8 mouse cellular contexts compared by ENCODE assay signal in genomic region chr5:31094799-31095691, GRCm38 (mm10). TPM values are rescaled to one million over a fixed set of nuclear protein-coding genes. Genes with fewer than 3 reads are reported as not detected.
DNase-seq lines count a peak whose midpoint lies in the region; ATAC-seq and TF ChIP-seq lines count a peak whose summit lies in the region.
"Had no signal": no experiment of that assay in that cellular context is flagged by ENCODE, and none has a peak within 500 bp of the region (broad histone marks: within the 10 kb centered on the region; RNA-seq: fewer than 3 reads in every experiment).

No protein-coding gene starts in this region.

- peak; percentile 81 for DNase-seq in MN1 (ENCODE audit: low spot score)
- peak; percentile 34 for DNase-seq in brain, embryonic 14.5 days (ENCODE audit: low read depth)
- DNase-seq in heart, adult 11 months = peak; percentile 98
- peak; percentile 38 for DNase-seq in midbrain, postnatal 0 days (ENCODE audit: low spot score)
- DNase-seq in stomach, postnatal 0 days (ENCODE audit: low spot score) = peak; percentile 46

- H3K4me2 ChIP-seq in intestine, embryonic 15.5 days (replicated peaks) = peak overlapping the region; percentile 89
- peak overlapping the region; percentile 64 for H3K4me2 ChIP-seq in liver, embryonic 12.5 days
- peak overlapping the region; percentile 25 for H3K4me2 ChIP-seq in midbrain, postnatal 0 days (ENCODE audit: low read depth, low read length, poor library complexity, severe bottlenecking)
- H3K4me2 ChIP-seq in stomach, postnatal 0 days (replicated peaks; ENCODE audit: low read depth) = peak overlapping the region; percentile 47

- TF ChIP-seq EP300 in stomach, postnatal 0 days (optimal IDR thresholded peaks at IDR 0.05) = no peak

- H3K27me3 ChIP-seq in intestine, embryonic 15.5 days (replicated peaks) = peaks cover 83% of the 10 kb centered on the region
- peaks cover 99% of the 10 kb centered on the region for H3K27me3 ChIP-seq in liver, embryonic 12.5 days (replicated peaks)
- H3K27me3 ChIP-seq in midbrain, postnatal 0 days (ENCODE audit: insufficient read depth, low read length) = peaks cover 60% of the 10 kb centered on the region
- peaks cover 31% of the 10 kb centered on the region for H3K27me3 ChIP-seq in stomach, postnatal 0 days (ENCODE audit: control insufficient read depth, insufficient read depth, low read length)

- under 1% methylated on average over 59 of the region's 59 CpGs for WGBS in intestine, embryonic 15.5 days
- 1% methylated on average over 59 of the region's 59 CpGs for WGBS in liver, embryonic 12.5 days (ENCODE audit: insufficient replicate concordance)
- under 1% methylated on average over 58 of the region's 59 CpGs for WGBS in midbrain, postnatal 0 days
- WGBS in stomach, postnatal 0 days = under 1% methylated on average over 59 of the region's 59 CpGs

- H3K4me1 ChIP-seq in intestine, embryonic 15.5 days (replicated peaks) = peaks cover 31% of the 10 kb centered on the region
- H3K4me1 ChIP-seq in liver, embryonic 12.5 days = peaks cover 29% of the 10 kb centered on the region
- H3K4me1 ChIP-seq in midbrain, postnatal 0 days (ENCODE audit: insufficient read depth, low read length) = peaks cover 4% of the 10 kb centered on the region; the same call in 1 of the 2 replicates
- peaks cover 4% of the 10 kb centered on the region for H3K4me1 ChIP-seq in stomach, postnatal 0 days (replicated peaks; ENCODE audit: control insufficient read depth, insufficient read depth)

- H3K36me3 ChIP-seq in intestine, embryonic 15.5 days = no peaks in the 10 kb centered on the region
- H3K36me3 ChIP-seq in liver, embryonic 12.5 days = no peaks in the 10 kb centered on the region
- H3K36me3 ChIP-seq in midbrain, postnatal 0 days (ENCODE audit: insufficient read depth, low read length) = no peaks in the 10 kb centered on the region
- no peaks in the 10 kb centered on the region for H3K36me3 ChIP-seq in stomach, postnatal 0 days (ENCODE audit: control insufficient read depth, insufficient read depth, low read length)

- no peaks in the 10 kb centered on the region for H3K9me3 ChIP-seq in intestine, embryonic 15.5 days
- no peaks in the 10 kb centered on the region for H3K9me3 ChIP-seq in liver, embryonic 12.5 days (replicated peaks)
- no peaks in the 10 kb centered on the region for H3K9me3 ChIP-seq in midbrain, postnatal 0 days (ENCODE audit: low read length)
- no peaks in the 10 kb centered on the region for H3K9me3 ChIP-seq in stomach, postnatal 0 days (ENCODE audit: control insufficient read depth, low read length)

- ATAC-seq in intestine, embryonic 15.5 days = 0 out of 2 replicates have a peak, but pooled peaks have one; percentile 24
- ATAC-seq in liver, embryonic 12.5 days = 0 out of 2 replicates have a peak, but pooled peaks have one; percentile 28
- ATAC-seq in midbrain, postnatal 0 days (ENCODE audit: low FRiP score) = no peak
- ATAC-seq in stomach, postnatal 0 days (ENCODE audit: low FRiP score, low TSS enrichment) = peak; percentile 31; the same call in 1 of the 2 replicates

- no peak overlapping the region for H3K27ac ChIP-seq in intestine, embryonic 15.5 days
- no peak overlapping the region for H3K27ac ChIP-seq in liver, embryonic 12.5 days
- no peak overlapping the region for H3K27ac ChIP-seq in midbrain, postnatal 0 days (ENCODE audit: low read depth, low read length)
- H3K27ac ChIP-seq in stomach, postnatal 0 days (replicated peaks) = no peak overlapping the region

- 0 out of 2 replicates have a peak overlapping the region, but pooled peaks have one; percentile 32 for H3K9ac ChIP-seq in intestine, embryonic 15.5 days
- H3K9ac ChIP-seq in liver, embryonic 12.5 days = no peak overlapping the region
- no peak overlapping the region for H3K9ac ChIP-seq in midbrain, postnatal 0 days (replicated peaks; ENCODE audit: low read length, poor library complexity, severe bottlenecking)
- H3K9ac ChIP-seq in stomach, postnatal 0 days (ENCODE audit: low read length) = no peak overlapping the region

- TF ChIP-seq POLR2A in brain, embryonic 14.5 days (IDR thresholded peaks at IDR 0.05; ENCODE audit: borderline replicate concordance, extremely low read depth, insufficient read depth, insufficient read length, poor library complexity, severe bottlenecking) = no peak

- H3K4me3 ChIP-seq in intestine, embryonic 15.5 days (replicated peaks) = peak overlapping the region; percentile 29
- peak overlapping the region; percentile 40 for H3K4me3 ChIP-seq in liver, embryonic 12.5 days
- H3K4me3 ChIP-seq in midbrain, postnatal 0 days (ENCODE audit: low read depth, low read length) = peak overlapping the region; percentile 12
- H3K4me3 ChIP-seq in stomach, postnatal 0 days (ENCODE audit: low read depth, low read length) = peak overlapping the region; percentile 31

- no peak for TF ChIP-seq CTCF in brain, embryonic 14.5 days (IDR thresholded peaks at IDR 0.05; ENCODE audit: borderline replicate concordance, extremely low read depth, insufficient read depth, insufficient read length)
- TF ChIP-seq CTCF in midbrain, postnatal 0 days (IDR thresholded peaks at IDR 0.05) = peak; percentile 3
- peak; percentile 41 for TF ChIP-seq CTCF in stomach, postnatal 0 days (IDR thresholded peaks at IDR 0.05; ENCODE audit: low read depth)

RNA-seq across cellular contexts. Expression of gene Dnajc5g, which starts 11.0 kb away (rescaled TPM):
- not detected in 2 replicates for polyA plus RNA-seq in brain, embryonic 14.5 days (2012; rRNA removed)
- not detected in 2 replicates for polyA plus RNA-seq in intestine, embryonic 15.5 days (2015; fragmentation: Nextera tagmentation; extraction: Ambion mirVana)
- not detected in 2 replicates for polyA plus RNA-seq in liver, embryonic 12.5 days (2016; fragmentation: Nextera tagmentation; extraction: Ambion mirVana)
- total RNA-seq in midbrain, postnatal 0 days (2014; rRNA removed) = not detected in 2 replicates
- not detected in 2 replicates for polyA plus RNA-seq in midbrain, postnatal 0 days (2015; fragmentation: Nextera tagmentation; extraction: Ambion mirVana)
- not detected in 2 replicates for polyA plus RNA-seq in stomach, postnatal 0 days (2015; fragmentation: Nextera tagmentation; extraction: Ambion mirVana)
- polyA plus RNA-seq: large intestine, adult 2 months had no signal

RNA-seq across cellular contexts. Expression of gene Slc30a3, which starts 13.0 kb away (rescaled TPM):
- polyA plus RNA-seq in brain, embryonic 14.5 days (2012; rRNA removed) = 21.2 and 31.6 TPM in 2 replicates
- 0.26 and 0.34 TPM in 2 replicates for polyA plus RNA-seq in intestine, embryonic 15.5 days (2015; fragmentation: Nextera tagmentation; extraction: Ambion mirVana)
- 0.26 and 0.48 TPM in 2 replicates for polyA plus RNA-seq in liver, embryonic 12.5 days (2016; fragmentation: Nextera tagmentation; extraction: Ambion mirVana)
- 19.3 and 24.1 TPM in 2 replicates for total RNA-seq in midbrain, postnatal 0 days (2014; rRNA removed)
- polyA plus RNA-seq in midbrain, postnatal 0 days (2015; fragmentation: Nextera tagmentation; extraction: Ambion mirVana) = 14.0 and 20.6 TPM in 2 replicates
- polyA plus RNA-seq in stomach, postnatal 0 days (2015; fragmentation: Nextera tagmentation; extraction: Ambion mirVana) = 0.11 TPM in 1 of 2 replicates, not detected in the other

RNA-seq across cellular contexts. Expression of gene Trim54, which starts 21.5 kb away (rescaled TPM):
- 0.05 TPM in 1 of 2 replicates, not detected in the other for polyA plus RNA-seq in brain, embryonic 14.5 days (2012; rRNA removed)
- not detected in 2 replicates for polyA plus RNA-seq in intestine, embryonic 15.5 days (2015; fragmentation: Nextera tagmentation; extraction: Ambion mirVana)
- polyA plus RNA-seq in liver, embryonic 12.5 days (2016; fragmentation: Nextera tagmentation; extraction: Ambion mirVana) = 0.12 TPM in 1 of 2 replicates, not detected in the other
- total RNA-seq in midbrain, postnatal 0 days (2014; rRNA removed) = 0.33 TPM in 1 of 2 replicates, not detected in the other
- polyA plus RNA-seq in midbrain, postnatal 0 days (2015; fragmentation: Nextera tagmentation; extraction: Ambion mirVana) = not detected in 2 replicates
- polyA plus RNA-seq in stomach, postnatal 0 days (2015; fragmentation: Nextera tagmentation; extraction: Ambion mirVana) = 0.06 TPM in 1 of 2 replicates, not detected in the other

RNA-seq across cellular contexts. Expression of gene Cad, which starts 40.5 kb away (rescaled TPM):
- 33.8 and 34.0 TPM in 2 replicates for polyA plus RNA-seq in brain, embryonic 14.5 days (2012; rRNA removed)
- polyA plus RNA-seq in intestine, embryonic 15.5 days (2015; fragmentation: Nextera tagmentation; extraction: Ambion mirVana) = 24.2 and 25.2 TPM in 2 replicates
- polyA plus RNA-seq in liver, embryonic 12.5 days (2016; fragmentation: Nextera tagmentation; extraction: Ambion mirVana) = 43.6 and 44.5 TPM in 2 replicates
- 39.5 and 44.8 TPM in 2 replicates for total RNA-seq in midbrain, postnatal 0 days (2014; rRNA removed)
- polyA plus RNA-seq in midbrain, postnatal 0 days (2015; fragmentation: Nextera tagmentation; extraction: Ambion mirVana) = 6.7 and 7.8 TPM in 2 replicates
- 4.9 and 6.1 TPM in 2 replicates for polyA plus RNA-seq in stomach, postnatal 0 days (2015; fragmentation: Nextera tagmentation; extraction: Ambion mirVana)

RNA-seq across cellular contexts. Expression of gene Ucn, which starts 43.6 kb away (rescaled TPM):
- not detected in 2 replicates for polyA plus RNA-seq in brain, embryonic 14.5 days (2012; rRNA removed)
- polyA plus RNA-seq in intestine, embryonic 15.5 days (2015; fragmentation: Nextera tagmentation; extraction: Ambion mirVana) = not detected in 2 replicates
- not detected in 2 replicates for polyA plus RNA-seq in liver, embryonic 12.5 days (2016; fragmentation: Nextera tagmentation; extraction: Ambion mirVana)
- total RNA-seq in midbrain, postnatal 0 days (2014; rRNA removed) = not detected in 2 replicates
- polyA plus RNA-seq in midbrain, postnatal 0 days (2015; fragmentation: Nextera tagmentation; extraction: Ambion mirVana) = not detected in 2 replicates
- polyA plus RNA-seq in stomach, postnatal 0 days (2015; fragmentation: Nextera tagmentation; extraction: Ambion mirVana) = not detected in 2 replicates
- polyA plus RNA-seq: large intestine, adult 2 months had no signal

Comparison
In these comparisons a context has a peak if more than half of its experiments do, and no peak if none do; other contexts are left out.
1. DNase-seq: peak in every context shown above with its lines; median percentile 98 in heart, adult 11 months; 81 in MN1; 46 in stomach, postnatal 0 days; 38 in midbrain, postnatal 0 days; 34 in brain, embryonic 14.5 days.
2. H3K4me2 ChIP-seq: peak in every context shown above with its lines; median percentile 89 in intestine, embryonic 15.5 days; 64 in liver, embryonic 12.5 days; 47 in stomach, postnatal 0 days; 25 in midbrain, postnatal 0 days.
3. RNA of gene Slc30a3, which starts 13.0 kb away (polyA plus RNA-seq): 21.2 to 31.6 TPM in brain, embryonic 14.5 days and 14.0 to 20.6 TPM in midbrain, postnatal 0 days; 0.26 to 0.34 TPM in intestine, embryonic 15.5 days, 0.26 to 0.48 TPM in liver, embryonic 12.5 days and 0.11 TPM in stomach, postnatal 0 days; every median in the first group is over 10 times any median in the second.
4. Peak in every context shown above with its lines, with median percentiles within 50 percentile points of each other: H3K4me3 ChIP-seq.